Mouse (Mus musculus): ENCODE data around the gene Ptpdc1.

- TF ChIP-seq CTCF (IDR thresholded peaks at IDR 0.05; ENCODE audit: borderline replicate concordance, insufficient read depth, low read depth, low read length) (no peak), POLR2A (IDR thresholded peaks at IDR 0.05; ENCODE audit: borderline replicate concordance, insufficient read depth, low read length) (no peak)
These were observed 34.8 kb upstream of the Ptpdc1 start for GRCm38 (mm10) chr13:48660221-48660734.

All from cerebellum, adult 2 months (tissue).